Mouse (Mus musculus): Measurements from ENCODE around the gene Trim56. TPM values are rescaled to one million over a fixed set of nuclear protein-coding genes. Genes with fewer than 3 reads are reported as not detected.

The Trim56 gene
- polyA plus RNA-seq, 1 experiment from 2014 or later, result 9.4 TPM

- no peaks in the 10 kb centered on the region for H3K9me3 ChIP-seq (ENCODE audit: low read length)
- no peak overlapping the region for H3K4me2 ChIP-seq (replicated peaks; ENCODE audit: low read depth, low read length)
- no peak for ATAC-seq (ENCODE audit: low FRiP score, low TSS enrichment)
- peaks cover 27% of the 10 kb centered on the region for H3K4me1 ChIP-seq (ENCODE audit: insufficient read depth, low read length)
- H3K27ac ChIP-seq (ENCODE audit: low read length), result no peak overlapping the region
- H3K4me3 ChIP-seq (ENCODE audit: low read length), result no peak overlapping the region
- no peaks in the 10 kb centered on the region for H3K27me3 ChIP-seq (ENCODE audit: insufficient read depth, low read length)
- whole genome bisulfite sequencing, result 88% methylated on average over 19 of the region's 19 CpGs
- H3K36me3 ChIP-seq (ENCODE audit: insufficient read depth, low read length), result no peaks in the 10 kb centered on the region
- H3K9ac ChIP-seq (replicated peaks; ENCODE audit: low read length), result no peak overlapping the region
These were observed 45.0 kb downstream of the Trim56 start for GRCm38 (mm10) chr5:137070881-137071605.

GRCm38 (mm10) chr5:137068711-137069110, 47.3 kb downstream of the Trim56 start:
- WGBS, result 71% methylated on average over 4 of the region's 4 CpGs
- Histone ChIP-seq H3K4me1 (ENCODE audit: insufficient read depth, low read length) (peaks cover 15% of the 10 kb centered on the region), H3K9ac (replicated peaks; ENCODE audit: low read length) (no peak overlapping the region), H3K27me3 (ENCODE audit: insufficient read depth, low read length) (no peaks in the 10 kb centered on the region), H3K9me3 (ENCODE audit: low read length) (no peaks in the 10 kb centered on the region), H3K4me2 (replicated peaks; ENCODE audit: low read depth, low read length) (no peak overlapping the region), H3K36me3 (ENCODE audit: insufficient read depth, low read length) (no peaks in the 10 kb centered on the region), H3K4me3 (ENCODE audit: low read length) (no peak overlapping the region), H3K27ac (ENCODE audit: low read length) (no peak overlapping the region)
- ATAC-seq (ENCODE audit: low FRiP score, low TSS enrichment), result no peak

DNA sequence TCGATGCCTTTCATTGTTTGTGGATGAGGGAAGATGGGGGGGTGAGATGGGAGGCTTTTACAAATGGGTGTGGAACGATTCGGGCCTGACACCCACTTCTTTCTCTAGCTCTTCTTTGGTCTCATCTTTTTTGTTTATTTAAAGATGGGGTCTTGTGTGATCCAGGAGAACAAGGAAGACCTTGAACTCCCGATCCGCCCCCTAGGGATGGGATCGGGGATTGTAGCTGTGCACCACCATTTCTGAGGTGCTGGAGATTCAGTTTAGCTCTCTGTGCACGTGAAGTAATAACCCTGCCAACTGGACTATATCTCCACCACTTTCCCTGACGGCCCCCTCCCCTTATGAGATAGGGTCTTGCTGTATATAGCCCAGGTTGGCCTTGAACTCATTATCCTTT, 50.1 kb downstream of the Trim56 start:
- Histone ChIP-seq H3K4me3 (ENCODE audit: low read length) (no peak overlapping the region), H3K4me2 (replicated peaks; ENCODE audit: low read depth, low read length) (no peak overlapping the region), H3K9me3 (ENCODE audit: low read length) (no peaks in the 10 kb centered on the region), H3K27ac (ENCODE audit: low read length) (no peak overlapping the region), H3K27me3 (ENCODE audit: insufficient read depth, low read length) (no peaks in the 10 kb centered on the region), H3K36me3 (ENCODE audit: insufficient read depth, low read length) (no peaks in the 10 kb centered on the region), H3K9ac (replicated peaks; ENCODE audit: low read length) (no peak overlapping the region), H3K4me1 (ENCODE audit: insufficient read depth, low read length) (no peaks in the 10 kb centered on the region)
- 74% methylated on average over 8 of the region's 8 CpGs for WGBS
- ATAC-seq (ENCODE audit: low FRiP score, low TSS enrichment), result no peak

DNA sequence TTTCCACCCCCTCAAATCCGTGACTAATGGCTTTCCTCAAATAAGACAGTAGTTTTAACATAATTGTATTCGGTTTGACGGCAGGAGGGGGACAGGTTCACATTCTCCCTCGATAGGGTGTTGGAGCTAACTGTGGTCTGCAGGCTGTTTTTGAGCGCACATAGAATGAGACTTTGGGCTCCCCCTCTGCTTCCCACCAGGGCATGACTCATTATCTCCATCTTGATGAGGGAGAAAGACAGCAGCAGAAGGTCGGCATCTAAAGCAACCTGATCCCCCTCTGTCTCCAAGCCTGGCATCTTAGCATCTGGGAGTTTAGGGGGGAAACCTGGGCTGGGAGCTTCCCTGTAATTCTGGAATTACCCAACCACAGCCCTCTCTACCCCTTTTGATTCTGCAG, 50.6 kb downstream of the Trim56 start:
- no peak overlapping the region for H3K27ac ChIP-seq (ENCODE audit: low read length)
- WGBS, result 63% methylated on average over 6 of the region's 6 CpGs
- H3K4me3 ChIP-seq (ENCODE audit: low read length), result no peak overlapping the region
- no peaks in the 10 kb centered on the region for H3K27me3 ChIP-seq (ENCODE audit: insufficient read depth, low read length)
- H3K4me1 ChIP-seq (ENCODE audit: insufficient read depth, low read length), result no peaks in the 10 kb centered on the region
- H3K4me2 ChIP-seq (replicated peaks; ENCODE audit: low read depth, low read length), result no peak overlapping the region
- no peaks in the 10 kb centered on the region for H3K9me3 ChIP-seq (ENCODE audit: low read length)
- no peak for ATAC-seq (ENCODE audit: low FRiP score, low TSS enrichment)
- no peak overlapping the region for H3K9ac ChIP-seq (replicated peaks; ENCODE audit: low read length)
- no peaks in the 10 kb centered on the region for H3K36me3 ChIP-seq (ENCODE audit: insufficient read depth, low read length)

DNA sequence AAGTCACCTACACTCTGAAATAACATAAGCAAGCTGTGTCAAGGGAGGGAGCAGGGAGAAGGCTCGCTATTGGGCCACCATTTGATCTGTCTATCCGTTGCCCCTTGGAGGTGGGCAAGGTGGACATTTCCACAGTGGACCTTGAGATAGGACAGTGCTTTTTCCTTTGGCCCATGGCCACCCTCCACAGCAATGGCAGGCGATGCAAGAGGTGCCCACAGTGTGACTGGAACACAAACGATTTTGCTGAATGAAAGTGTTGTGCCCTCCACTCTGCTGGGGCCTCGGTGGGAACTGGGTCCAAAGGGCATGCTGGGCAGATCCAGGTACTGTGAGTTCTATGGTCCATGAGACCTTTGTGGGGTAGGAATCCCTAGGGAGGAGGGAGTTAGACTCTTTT, 53.4 kb downstream of the Trim56 start:
- 82% methylated on average over 5 of the region's 5 CpGs for WGBS
- Histone ChIP-seq H3K4me3 (ENCODE audit: low read length) (no peak overlapping the region), H3K9ac (replicated peaks; ENCODE audit: low read length) (no peak overlapping the region), H3K4me1 (ENCODE audit: insufficient read depth, low read length) (no peaks in the 10 kb centered on the region), H3K4me2 (replicated peaks; ENCODE audit: low read depth, low read length) (no peak overlapping the region), H3K27ac (ENCODE audit: low read length) (no peak overlapping the region), H3K36me3 (ENCODE audit: insufficient read depth, low read length) (no peaks in the 10 kb centered on the region), H3K27me3 (ENCODE audit: insufficient read depth, low read length) (no peaks in the 10 kb centered on the region), H3K9me3 (ENCODE audit: low read length) (no peaks in the 10 kb centered on the region)
- ATAC-seq (ENCODE audit: low FRiP score, low TSS enrichment), result no peak

DNA sequence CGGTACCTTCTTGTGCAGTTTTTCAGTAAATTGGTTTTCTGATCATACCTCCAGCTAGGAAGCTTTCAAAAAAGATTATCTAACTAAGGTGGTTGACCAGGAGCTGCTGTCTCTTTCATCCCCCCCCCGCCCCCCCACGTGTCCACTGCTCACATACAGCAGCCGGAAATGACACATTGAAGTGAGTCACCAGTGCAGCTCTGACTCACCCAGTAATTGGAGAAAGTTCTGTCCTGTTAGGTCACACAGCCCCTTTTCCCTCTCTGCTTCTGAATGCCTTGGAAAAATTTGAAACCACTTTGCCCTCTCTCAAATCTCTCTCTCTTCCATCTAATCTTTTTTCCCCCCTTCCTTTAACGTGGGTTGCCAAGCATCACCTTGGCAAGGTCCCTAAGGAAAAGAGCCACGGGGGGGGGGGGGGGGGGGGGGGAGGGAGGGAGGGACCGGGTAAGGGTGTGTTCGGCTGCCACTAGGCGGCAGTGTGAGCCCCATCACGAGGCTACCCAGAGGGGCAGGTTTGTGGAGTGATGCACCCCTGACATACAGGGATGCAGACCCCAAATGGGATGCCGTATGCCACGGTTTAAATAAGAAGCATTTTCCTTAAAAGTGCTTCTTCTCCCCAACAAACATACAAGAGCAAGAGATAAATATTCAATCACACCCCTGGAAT, 54.1 kb downstream of the Trim56 start:
- H3K4me2 ChIP-seq (replicated peaks; ENCODE audit: low read depth, low read length), result no peak overlapping the region
- no peak for ATAC-seq (ENCODE audit: low FRiP score, low TSS enrichment)
- H3K4me3 ChIP-seq (ENCODE audit: low read length), result no peak overlapping the region
- H3K9ac ChIP-seq (replicated peaks; ENCODE audit: low read length), result no peak overlapping the region
- WGBS, result 24% methylated on average over 10 of the region's 12 CpGs
- H3K27ac ChIP-seq (ENCODE audit: low read length), result no peak overlapping the region
- no peaks in the 10 kb centered on the region for H3K4me1 ChIP-seq (ENCODE audit: insufficient read depth, low read length)
- no peaks in the 10 kb centered on the region for H3K27me3 ChIP-seq (ENCODE audit: insufficient read depth, low read length)
- H3K36me3 ChIP-seq (ENCODE audit: insufficient read depth, low read length), result no peaks in the 10 kb centered on the region
- H3K9me3 ChIP-seq (ENCODE audit: low read length), result no peaks in the 10 kb centered on the region

Other genes with a start within 250 kb of the Trim56 start
- 48.1 and 51.5 TPM in 2 replicates for gene Col26a1, start 233.0 kb downstream of the Trim56 start, polyA plus RNA-seq (2015; fragmentation: Nextera tagmentation; extraction: Ambion mirVana)
- 87.8 and 88.1 TPM in 2 replicates for gene Ift22, start 208.1 kb downstream of the Trim56 start, polyA plus RNA-seq (2015; fragmentation: Nextera tagmentation; extraction: Ambion mirVana)
- gene Fis1, start 162.9 kb downstream of the Trim56 start, polyA plus RNA-seq (2015; fragmentation: Nextera tagmentation; extraction: Ambion mirVana), result 291 and 296 TPM in 2 replicates
- gene Cldn15, start 149.6 kb downstream of the Trim56 start, polyA plus RNA-seq (2015; fragmentation: Nextera tagmentation; extraction: Ambion mirVana), result 4.0 and 4.9 TPM in 2 replicates
- gene Plod3, start 129.2 kb downstream of the Trim56 start, polyA plus RNA-seq (2015; fragmentation: Nextera tagmentation; extraction: Ambion mirVana), result 59.7 and 64.4 TPM in 2 replicates
- 90.5 and 97.7 TPM in 2 replicates for gene Znhit1, start 128.2 kb downstream of the Trim56 start, polyA plus RNA-seq (2015; fragmentation: Nextera tagmentation; extraction: Ambion mirVana)
- gene Vgf, start 89.8 kb downstream of the Trim56 start, polyA plus RNA-seq (2015; fragmentation: Nextera tagmentation; extraction: Ambion mirVana), result 0.24 and 0.28 TPM in 2 replicates
- 201 TPM in 2 replicates for gene Ap1s1, start 70.1 kb downstream of the Trim56 start, polyA plus RNA-seq (2015; fragmentation: Nextera tagmentation; extraction: Ambion mirVana)
- 0.29 and 0.53 TPM in 2 replicates for gene Serpine1, start 43.9 kb downstream of the Trim56 start, polyA plus RNA-seq (2015; fragmentation: Nextera tagmentation; extraction: Ambion mirVana)
- not detected in 2 replicates for gene Muc3, start 33.1 kb upstream of the Trim56 start, polyA plus RNA-seq (2015; fragmentation: Nextera tagmentation; extraction: Ambion mirVana)
- 0.21 and 0.32 TPM in 2 replicates for gene Muc3a, start 96.2 kb upstream of the Trim56 start, polyA plus RNA-seq (2015; fragmentation: Nextera tagmentation; extraction: Ambion mirVana)
- gene Ache, start 171.3 kb upstream of the Trim56 start, polyA plus RNA-seq (2015; fragmentation: Nextera tagmentation; extraction: Ambion mirVana), result 3.0 and 3.1 TPM in 2 replicates
- 7.2 and 7.8 TPM in 2 replicates for gene Ufsp1, start 178.4 kb upstream of the Trim56 start, polyA plus RNA-seq (2015; fragmentation: Nextera tagmentation; extraction: Ambion mirVana)
- 158 and 165 TPM in 2 replicates for gene Srrt, start 191.5 kb upstream of the Trim56 start, polyA plus RNA-seq (2015; fragmentation: Nextera tagmentation; extraction: Ambion mirVana)
- gene Trip6, start 198.2 kb upstream of the Trim56 start, polyA plus RNA-seq (2015; fragmentation: Nextera tagmentation; extraction: Ambion mirVana), result 90.1 and 102 TPM in 2 replicates
- gene Slc12a9, start 217.4 kb upstream of the Trim56 start, polyA plus RNA-seq (2015; fragmentation: Nextera tagmentation; extraction: Ambion mirVana), result 16.3 and 16.6 TPM in 2 replicates
- 53.7 and 55.3 TPM in 2 replicates for gene Ephb4, start 233.9 kb upstream of the Trim56 start, polyA plus RNA-seq (2015; fragmentation: Nextera tagmentation; extraction: Ambion mirVana)